Mouse (Mus musculus): ENCODE measurements around the gene Brpf3. TPM values are rescaled to one million over a fixed set of nuclear protein-coding genes. Genes with fewer than 3 reads are reported as not detected.
"Not testable (repeated sequence)": the region's sequence is repeated elsewhere in the genome, so short reads cannot be mapped to it uniquely, and the experiment has no call there.

The Brpf3 gene
- polyA plus RNA-seq, 1 experiment, result 8.8 TPM

DNA sequence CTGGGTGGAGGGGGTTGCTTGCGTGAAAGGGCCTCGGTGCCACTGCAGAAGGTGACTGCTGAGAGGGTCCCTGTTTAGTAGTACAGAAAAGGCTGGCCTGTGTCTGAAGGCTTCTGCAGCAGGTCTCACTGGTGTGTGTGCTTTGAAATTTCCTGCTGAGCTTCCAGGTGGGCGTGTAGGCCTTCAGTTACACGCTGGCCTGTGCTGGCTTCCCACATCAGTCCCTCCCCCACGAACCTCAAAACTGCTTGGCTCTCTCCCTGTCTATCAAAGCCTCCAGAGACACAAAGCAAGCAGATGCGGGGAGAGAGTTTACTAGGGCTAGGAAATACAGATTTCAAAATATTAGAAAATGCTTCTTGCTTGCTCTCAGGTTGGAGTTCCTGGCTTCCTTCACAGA is 24.0 kb downstream of the Brpf3 start:
- H3K27me3 ChIP-seq (replicated peaks), result no peaks in the 10 kb centered on the region
- peaks cover 3% of the 10 kb centered on the region; the same call in 1 of the 2 replicates for H3K4me1 ChIP-seq
- peaks cover 95% of the 10 kb centered on the region for H3K36me3 ChIP-seq (replicated peaks; ENCODE audit: low read length)
- TF ChIP-seq GATA1 (IDR thresholded peaks at IDR 0.05; ENCODE audit: borderline replicate concordance, low read length) (no peak), FLI1 (IDR thresholded peaks at IDR 0.05; ENCODE audit: low read length) (no peak)
- H3K9me3 ChIP-seq, result no peaks in the 10 kb centered on the region
- no peak overlapping the region for H3K4me3 ChIP-seq (replicated peaks)

DNA sequence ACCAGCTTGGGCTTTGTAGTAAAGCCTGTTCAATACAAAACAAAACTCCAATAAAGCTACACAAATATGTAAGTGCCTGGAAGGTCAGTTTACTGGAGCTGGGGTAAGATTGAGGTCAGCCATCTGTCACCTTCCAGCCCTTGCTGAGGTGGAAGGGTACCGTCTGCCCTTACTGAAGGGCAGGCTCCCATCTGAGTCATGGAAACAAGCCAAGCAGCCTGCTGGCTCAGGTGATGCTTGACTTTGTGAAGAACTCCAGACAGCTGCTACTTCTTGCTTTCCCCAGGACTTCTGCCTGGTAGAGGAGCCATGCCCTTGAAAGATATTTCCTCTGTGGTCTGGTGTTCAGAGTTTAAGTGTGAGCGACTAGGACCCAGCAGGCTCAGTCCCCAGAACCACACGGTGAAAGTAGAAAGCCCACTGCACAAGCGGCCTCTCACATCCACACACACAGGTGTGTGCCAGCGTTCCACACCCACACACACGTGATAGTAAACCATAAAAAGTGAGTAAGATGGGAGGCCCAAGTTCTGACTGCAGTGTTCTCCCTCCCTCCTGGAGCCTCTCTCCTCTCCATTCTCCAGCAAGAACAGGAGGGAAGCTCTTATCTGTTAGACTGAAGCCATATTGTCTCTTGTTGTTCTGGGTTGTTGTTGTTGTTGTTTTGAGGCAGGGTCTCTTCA is 24.6 kb downstream of the Brpf3 start:
- H3K27me3 ChIP-seq (replicated peaks), result no peaks in the 10 kb centered on the region
- H3K9me3 ChIP-seq, result no peaks in the 10 kb centered on the region
- TF ChIP-seq FLI1 (IDR thresholded peaks at IDR 0.05; ENCODE audit: low read length) (no peak), GATA1 (IDR thresholded peaks at IDR 0.05; ENCODE audit: borderline replicate concordance, low read length) (no peak)
- peaks cover 3% of the 10 kb centered on the region; the same call in 1 of the 2 replicates for H3K4me1 ChIP-seq
- H3K4me3 ChIP-seq (replicated peaks), result no peak overlapping the region
- H3K36me3 ChIP-seq (replicated peaks; ENCODE audit: low read length), result peaks cover 96% of the 10 kb centered on the region

DNA sequence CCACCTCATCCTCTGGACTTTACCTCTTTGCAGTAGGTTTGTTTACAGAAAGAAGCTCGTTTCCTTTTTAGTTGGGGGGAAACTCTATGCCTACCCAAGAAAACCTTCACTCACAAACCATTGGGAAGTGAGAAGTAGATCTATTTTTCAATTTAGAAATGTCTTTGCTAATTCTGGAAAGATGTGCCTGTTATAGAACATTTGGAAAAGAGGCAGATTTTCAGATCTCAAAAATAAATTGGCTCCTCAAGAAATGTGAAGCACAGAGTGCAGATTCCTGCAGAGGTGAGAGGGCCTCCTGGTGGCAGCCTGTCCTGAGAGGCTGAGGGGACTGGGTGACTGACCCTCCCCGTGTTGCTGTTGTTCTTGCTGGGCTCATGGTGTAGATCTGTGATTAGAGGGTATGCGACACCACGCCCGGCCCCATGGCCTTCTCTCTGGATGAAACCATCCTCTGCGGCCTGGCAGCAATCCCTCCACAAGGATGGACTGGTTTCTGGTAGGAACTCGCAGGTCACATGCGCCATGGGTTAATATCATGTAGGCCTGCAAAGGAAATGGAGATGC is 26.9 kb downstream of the Brpf3 start:
- H3K4me1 ChIP-seq, result peaks cover 18% of the 10 kb centered on the region
- no peaks in the 10 kb centered on the region for H3K27me3 ChIP-seq (replicated peaks)
- TF ChIP-seq FLI1 (IDR thresholded peaks at IDR 0.05; ENCODE audit: low read length), result no peak
- no peak for TF ChIP-seq GATA1 (IDR thresholded peaks at IDR 0.05; ENCODE audit: borderline replicate concordance, low read length)
- H3K4me3 ChIP-seq (replicated peaks), result no peak overlapping the region
- H3K9me3 ChIP-seq, result no peaks in the 10 kb centered on the region
- H3K36me3 ChIP-seq (replicated peaks; ENCODE audit: low read length), result peaks cover 93% of the 10 kb centered on the region

DNA sequence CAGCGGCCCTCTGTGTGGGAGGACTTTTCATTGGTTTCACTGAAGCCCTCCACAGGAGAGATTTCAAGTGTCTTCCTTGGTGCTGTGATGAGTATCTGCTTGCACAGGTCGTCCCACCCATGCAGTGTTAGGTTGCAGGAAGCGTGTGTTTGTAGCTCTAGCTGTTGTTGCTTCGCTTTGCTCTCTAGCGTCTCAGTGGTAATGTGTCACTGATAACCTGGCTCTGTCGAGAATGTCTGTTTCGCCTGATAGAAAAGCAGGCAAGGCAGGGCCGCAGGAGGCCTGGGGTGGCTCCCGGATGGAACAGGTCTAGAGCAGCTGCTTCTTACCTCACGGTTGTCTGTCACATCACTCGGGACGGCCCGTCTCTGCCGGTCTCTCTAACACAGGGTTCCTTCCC is 28.2 kb downstream of the Brpf3 start:
- TF ChIP-seq GATA1 (IDR thresholded peaks at IDR 0.05; ENCODE audit: borderline replicate concordance, low read length) (no peak), FLI1 (IDR thresholded peaks at IDR 0.05; ENCODE audit: low read length) (no peak)
- Histone ChIP-seq H3K4me3 (replicated peaks) (no peak overlapping the region), H3K9me3 (no peaks in the 10 kb centered on the region), H3K4me1 (peaks cover 22% of the 10 kb centered on the region), H3K36me3 (replicated peaks; ENCODE audit: low read length) (peaks cover 83% of the 10 kb centered on the region), H3K27me3 (replicated peaks) (no peaks in the 10 kb centered on the region)

DNA sequence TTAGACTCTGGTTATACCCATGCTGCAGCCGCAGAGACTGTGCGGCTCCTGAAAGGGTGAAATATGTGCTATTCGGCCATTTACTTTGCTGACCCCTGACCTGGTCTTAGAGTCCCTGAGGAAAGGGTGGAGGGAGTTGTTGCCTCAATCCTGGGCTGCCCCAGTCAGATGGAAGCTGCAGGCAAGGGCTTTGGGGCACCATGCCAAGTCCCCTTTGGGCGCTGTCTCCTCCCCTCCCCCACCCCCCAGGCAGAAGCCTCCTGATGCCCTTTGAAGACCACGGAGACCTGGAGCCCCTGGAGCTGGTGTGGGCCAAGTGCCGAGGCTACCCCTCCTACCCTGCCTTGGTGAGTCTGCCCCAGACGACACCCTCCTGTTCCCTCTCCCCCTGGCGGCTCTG is 30.2 kb downstream of the Brpf3 start:
- Histone ChIP-seq H3K36me3 (replicated peaks; ENCODE audit: low read length) (peaks cover 80% of the 10 kb centered on the region), H3K4me3 (replicated peaks) (no peak overlapping the region), H3K27me3 (replicated peaks) (no peaks in the 10 kb centered on the region), H3K9me3 (no peaks in the 10 kb centered on the region), H3K4me1 (peaks cover 22% of the 10 kb centered on the region)
- TF ChIP-seq FLI1 (IDR thresholded peaks at IDR 0.05; ENCODE audit: low read length), result no peak
- TF ChIP-seq GATA1 (IDR thresholded peaks at IDR 0.05; ENCODE audit: borderline replicate concordance, low read length), result no peak

DNA sequence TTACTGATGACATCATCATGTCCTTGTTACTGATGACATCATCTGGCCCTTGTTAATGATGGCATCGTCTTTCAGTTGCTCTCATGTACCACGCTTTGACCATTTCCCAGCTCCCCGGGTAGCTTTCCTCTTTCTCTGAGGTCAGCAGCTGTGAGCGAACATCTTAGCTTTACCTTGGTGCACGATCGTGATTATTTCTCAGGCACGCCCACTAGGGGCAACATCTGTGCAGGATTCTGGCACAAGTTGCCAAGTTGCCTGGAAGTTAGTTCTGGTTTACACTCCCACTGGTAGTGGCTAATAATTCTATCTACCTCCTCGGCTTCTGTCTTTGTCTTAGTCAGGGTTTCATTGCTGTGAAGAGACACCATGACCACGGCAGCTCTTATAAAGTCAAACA is 31.1 kb downstream of the Brpf3 start:
- H3K4me1 ChIP-seq, result peaks cover 22% of the 10 kb centered on the region
- H3K27me3 ChIP-seq (replicated peaks), result no peaks in the 10 kb centered on the region
- H3K9me3 ChIP-seq, result no peaks in the 10 kb centered on the region
- H3K4me3 ChIP-seq (replicated peaks), result no peak overlapping the region
- peaks cover 80% of the 10 kb centered on the region for H3K36me3 ChIP-seq (replicated peaks; ENCODE audit: low read length)
- TF ChIP-seq FLI1 (IDR thresholded peaks at IDR 0.05; ENCODE audit: low read length) (no peak), GATA1 (IDR thresholded peaks at IDR 0.05; ENCODE audit: borderline replicate concordance, low read length) (no peak)

DNA sequence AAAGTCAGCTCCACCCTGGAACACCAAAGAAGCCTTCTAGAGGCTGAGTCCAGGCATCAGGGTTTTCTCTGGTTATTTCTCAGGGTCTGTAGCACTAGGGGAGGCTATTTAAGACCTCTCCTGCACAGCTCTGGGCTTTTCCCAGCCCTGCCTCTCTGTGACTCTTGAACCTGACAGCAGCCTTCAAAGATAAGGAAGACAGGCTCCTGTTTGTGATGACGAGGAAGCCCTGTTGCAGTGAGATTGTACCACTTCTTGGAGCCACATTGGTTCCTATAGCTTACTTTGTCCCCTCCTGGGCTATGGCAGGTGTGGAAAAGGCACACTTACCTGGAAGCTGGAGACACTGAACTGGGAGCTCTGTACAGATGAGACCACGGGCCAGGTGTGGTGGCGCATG is 32.0 kb downstream of the Brpf3 start:
- Histone ChIP-seq H3K4me1 (peaks cover 22% of the 10 kb centered on the region), H3K36me3 (replicated peaks; ENCODE audit: low read length) (peaks cover 82% of the 10 kb centered on the region), H3K4me3 (replicated peaks) (no peak overlapping the region)

DNA sequence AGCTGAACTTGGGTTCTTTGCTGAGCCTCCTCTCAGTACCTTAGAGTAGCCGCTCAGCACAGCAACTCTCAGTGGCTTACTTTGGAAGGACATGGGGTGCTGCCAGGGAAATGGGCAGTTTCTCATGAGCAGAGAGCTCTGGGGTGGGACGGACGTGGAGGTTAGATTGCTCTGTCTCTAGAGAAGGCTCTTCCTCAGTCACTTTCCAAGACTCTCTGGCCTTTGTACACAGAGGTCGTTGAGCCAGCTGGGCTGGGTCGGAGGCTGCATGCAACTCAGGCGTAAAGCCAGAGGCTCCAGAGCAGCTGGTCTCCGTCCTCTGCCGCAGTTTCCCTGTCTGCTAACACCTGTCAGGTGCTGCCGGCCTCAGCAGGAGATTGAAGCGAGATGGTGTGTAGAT is 33.8 kb downstream of the Brpf3 start:
- peaks cover 78% of the 10 kb centered on the region for H3K36me3 ChIP-seq (replicated peaks; ENCODE audit: low read length)
- no peaks in the 10 kb centered on the region for H3K27me3 ChIP-seq (replicated peaks)
- no peak overlapping the region for H3K4me3 ChIP-seq (replicated peaks)
- TF ChIP-seq GATA1 (IDR thresholded peaks at IDR 0.05; ENCODE audit: borderline replicate concordance, low read length) (no peak), FLI1 (IDR thresholded peaks at IDR 0.05; ENCODE audit: low read length) (no peak)
- peaks cover 22% of the 10 kb centered on the region for H3K4me1 ChIP-seq
- no peaks in the 10 kb centered on the region for H3K9me3 ChIP-seq

More for the DNA sequence above, 32.0 kb downstream of the Brpf3 start:
- TF ChIP-seq FLI1 (IDR thresholded peaks at IDR 0.05; ENCODE audit: low read length) (no peak), GATA1 (IDR thresholded peaks at IDR 0.05; ENCODE audit: borderline replicate concordance, low read length) (no peak)
- no peaks in the 10 kb centered on the region for H3K27me3 ChIP-seq (replicated peaks)
- no peaks in the 10 kb centered on the region for H3K9me3 ChIP-seq

DNA sequence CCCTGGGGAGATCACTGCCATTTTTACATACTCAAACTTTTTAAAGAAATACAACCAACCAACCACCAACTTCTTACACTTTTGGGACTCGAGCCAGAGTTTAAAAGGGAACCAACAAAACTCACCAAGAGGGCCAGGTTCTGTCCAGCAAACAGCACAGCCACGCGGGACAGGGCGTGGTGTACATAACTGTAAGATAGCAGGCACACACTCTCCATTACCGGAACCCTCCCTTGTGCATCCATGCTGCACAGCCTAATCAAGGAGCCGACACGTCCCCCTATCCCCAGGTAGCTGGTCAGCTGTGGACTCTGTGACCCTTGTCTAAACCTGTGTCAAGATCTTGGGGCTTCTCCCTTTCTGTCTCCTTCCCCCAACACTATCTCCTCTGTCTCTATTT is 37.0 kb downstream of the Brpf3 start:
- H3K4me1 ChIP-seq, result peaks cover 6% of the 10 kb centered on the region
- peaks cover 55% of the 10 kb centered on the region for H3K36me3 ChIP-seq (replicated peaks; ENCODE audit: low read length)
- H3K27me3 ChIP-seq (replicated peaks), result no peaks in the 10 kb centered on the region
- no peak overlapping the region for H3K4me3 ChIP-seq (replicated peaks)
- TF ChIP-seq FLI1 (IDR thresholded peaks at IDR 0.05; ENCODE audit: low read length) (no peak), GATA1 (IDR thresholded peaks at IDR 0.05; ENCODE audit: borderline replicate concordance, low read length) (no peak)
- H3K9me3 ChIP-seq, result peaks cover 13% of the 10 kb centered on the region

DNA sequence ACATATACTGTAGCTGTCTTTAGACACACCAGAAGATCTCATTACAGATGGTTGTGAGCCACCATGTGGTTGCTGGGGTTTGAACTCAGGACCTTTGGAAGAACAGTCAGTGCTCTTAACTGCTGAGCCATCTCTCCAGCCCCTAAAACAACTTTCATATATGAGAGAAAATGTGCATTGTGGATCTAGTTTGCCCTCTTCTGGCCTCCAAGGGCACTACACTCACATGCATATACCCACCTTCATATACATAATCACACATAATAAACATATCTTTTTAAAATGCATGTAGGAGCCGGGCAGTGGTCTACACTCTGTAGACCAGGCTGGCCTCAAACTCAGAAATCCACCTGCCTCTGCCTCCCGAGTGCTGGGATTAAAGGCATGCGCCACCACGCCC is 41.1 kb downstream of the Brpf3 start:
- not testable (repeated sequence) for H3K4me3 ChIP-seq (replicated peaks); H3K4me1 ChIP-seq; H3K27me3 ChIP-seq (replicated peaks)
- H3K36me3 ChIP-seq (replicated peaks; ENCODE audit: low read length), result peaks cover 26% of the 10 kb centered on the region
- H3K9me3 ChIP-seq, result peaks cover 26% of the 10 kb centered on the region

Data from megakaryocyte, embryonic 14.5 days (primary cell).